Mouse (Mus musculus): ENCODE measurements around the gene Cyp4f18. TPM values are rescaled to one million over a fixed set of nuclear protein-coding genes. Genes with fewer than 3 reads are reported as not detected.
"Not testable (repeated sequence)": the region's sequence is repeated elsewhere in the genome, so short reads cannot be mapped to it uniquely, and the experiment has no call there.

The Cyp4f18 gene
- polyA plus RNA-seq, 1 experiment from 2014 or later, result 0.81 TPM

- H3K36me3 ChIP-seq (ENCODE audit: control insufficient read depth, insufficient read depth, low read length), result peaks cover 19% of the 10 kb centered on the region
- WGBS, result 91% methylated on average over 6 of the region's 6 CpGs
Observed at GRCm38 (mm10) chr8:71968100-71968499, 41.3 kb downstream of the Cyp4f18 start.

GRCm38 (mm10) chr8:71967261-71967660, 42.2 kb downstream of the Cyp4f18 start:
- no peaks in the 10 kb centered on the region for H3K4me1 ChIP-seq (replicated peaks; ENCODE audit: control insufficient read depth, insufficient read depth, low read length)
- H3K27ac ChIP-seq (ENCODE audit: low read depth, low read length), result no peak overlapping the region
- H3K9ac ChIP-seq (ENCODE audit: low read length), result no peak overlapping the region
- H3K9me3 ChIP-seq (ENCODE audit: control insufficient read depth, low read length), result peaks cover 8% of the 10 kb centered on the region; the same call in 1 of the 2 replicates
- 94% methylated on average over 5 of the region's 5 CpGs for WGBS
- no peak overlapping the region for H3K4me3 ChIP-seq (ENCODE audit: low read depth, low read length)
- H3K27me3 ChIP-seq (ENCODE audit: control insufficient read depth, insufficient read depth, low read length), result no peaks in the 10 kb centered on the region
- H3K4me2 ChIP-seq (ENCODE audit: low read depth, low read length, severe bottlenecking), result no peak overlapping the region
- ATAC-seq (replicated peaks; ENCODE audit: low FRiP score) (no peak), DNase-seq (ENCODE audit: low spot score) (no peak)
- H3K36me3 ChIP-seq (ENCODE audit: control insufficient read depth, insufficient read depth, low read length), result peaks cover 19% of the 10 kb centered on the region

More at GRCm38 (mm10) chr8:71968100-71968499, 41.3 kb downstream of the Cyp4f18 start:
- DNase-seq (ENCODE audit: low spot score) (no peak), ATAC-seq (replicated peaks; ENCODE audit: low FRiP score) (no peak)
- H3K9ac ChIP-seq (ENCODE audit: low read length), result no peak overlapping the region
- no peak overlapping the region for H3K27ac ChIP-seq (ENCODE audit: low read depth, low read length)
- H3K4me3 ChIP-seq (ENCODE audit: low read depth, low read length), result no peak overlapping the region
- peaks cover 8% of the 10 kb centered on the region; the same call in 1 of the 2 replicates for H3K9me3 ChIP-seq (ENCODE audit: control insufficient read depth, low read length)
- no peaks in the 10 kb centered on the region for H3K4me1 ChIP-seq (replicated peaks; ENCODE audit: control insufficient read depth, insufficient read depth, low read length)
- H3K4me2 ChIP-seq (ENCODE audit: low read depth, low read length, severe bottlenecking), result no peak overlapping the region
- no peaks in the 10 kb centered on the region for H3K27me3 ChIP-seq (ENCODE audit: control insufficient read depth, insufficient read depth, low read length)

- Histone ChIP-seq H3K9me3 (ENCODE audit: control insufficient read depth, low read length) (peaks cover 8% of the 10 kb centered on the region; the same call in 1 of the 2 replicates), H3K9ac (ENCODE audit: low read length) (no peak overlapping the region), H3K4me1 (replicated peaks; ENCODE audit: control insufficient read depth, insufficient read depth, low read length) (no peaks in the 10 kb centered on the region), H3K36me3 (ENCODE audit: control insufficient read depth, insufficient read depth, low read length) (peaks cover 19% of the 10 kb centered on the region), H3K27me3 (ENCODE audit: control insufficient read depth, insufficient read depth, low read length) (no peaks in the 10 kb centered on the region), H3K4me3 (ENCODE audit: low read depth, low read length) (no peak overlapping the region), H3K27ac (ENCODE audit: low read depth, low read length) (no peak overlapping the region), H3K4me2 (ENCODE audit: low read depth, low read length, severe bottlenecking) (no peak overlapping the region)
- ATAC-seq (replicated peaks; ENCODE audit: low FRiP score), result no peak
- no peak for DNase-seq (ENCODE audit: low spot score)
Observed at GRCm38 (mm10) chr8:71966411-71966810, 43.0 kb downstream of the Cyp4f18 start.

GRCm38 (mm10) chr8:71965166-71965565, 44.3 kb downstream of the Cyp4f18 start:
- no peak for DNase-seq (ENCODE audit: low spot score)
- no peak for ATAC-seq (replicated peaks; ENCODE audit: low FRiP score)
- no peaks in the 10 kb centered on the region for H3K27me3 ChIP-seq (ENCODE audit: control insufficient read depth, insufficient read depth, low read length)
- WGBS, result 95% methylated on average over 2 of the region's 2 CpGs
- no peak overlapping the region for H3K4me2 ChIP-seq (ENCODE audit: low read depth, low read length, severe bottlenecking)
- H3K9ac ChIP-seq (ENCODE audit: low read length), result no peak overlapping the region
- H3K27ac ChIP-seq (ENCODE audit: low read depth, low read length), result no peak overlapping the region
- no peaks in the 10 kb centered on the region for H3K4me1 ChIP-seq (replicated peaks; ENCODE audit: control insufficient read depth, insufficient read depth, low read length)
- no peak overlapping the region for H3K4me3 ChIP-seq (ENCODE audit: low read depth, low read length)
- peaks cover 8% of the 10 kb centered on the region; the same call in 1 of the 2 replicates for H3K9me3 ChIP-seq (ENCODE audit: control insufficient read depth, low read length)
- peaks cover 19% of the 10 kb centered on the region for H3K36me3 ChIP-seq (ENCODE audit: control insufficient read depth, insufficient read depth, low read length)

GRCm38 (mm10) chr8:71964051-71964450, 45.4 kb downstream of the Cyp4f18 start:
- H3K4me2 ChIP-seq (ENCODE audit: low read depth, low read length, severe bottlenecking), result no peak overlapping the region
- DNase-seq (ENCODE audit: low spot score) (no peak), ATAC-seq (replicated peaks; ENCODE audit: low FRiP score) (no peak)
- no peak overlapping the region for H3K27ac ChIP-seq (ENCODE audit: low read depth, low read length)
- no peak overlapping the region for H3K4me3 ChIP-seq (ENCODE audit: low read depth, low read length)
- H3K36me3 ChIP-seq (ENCODE audit: control insufficient read depth, insufficient read depth, low read length), result peaks cover 19% of the 10 kb centered on the region
- H3K4me1 ChIP-seq (replicated peaks; ENCODE audit: control insufficient read depth, insufficient read depth, low read length), result no peaks in the 10 kb centered on the region
- 96% methylated on average over 3 of the region's 3 CpGs for WGBS
- no peak overlapping the region for H3K9ac ChIP-seq (ENCODE audit: low read length)
- H3K27me3 ChIP-seq (ENCODE audit: control insufficient read depth, insufficient read depth, low read length), result no peaks in the 10 kb centered on the region
- peaks cover 8% of the 10 kb centered on the region; the same call in 1 of the 2 replicates for H3K9me3 ChIP-seq (ENCODE audit: control insufficient read depth, low read length)

- ATAC-seq (replicated peaks; ENCODE audit: low FRiP score) (no peak), DNase-seq (ENCODE audit: low spot score) (no peak)
- Histone ChIP-seq H3K4me3 (ENCODE audit: low read depth, low read length) (no peak overlapping the region), H3K4me1 (replicated peaks; ENCODE audit: control insufficient read depth, insufficient read depth, low read length) (no peaks in the 10 kb centered on the region), H3K36me3 (ENCODE audit: control insufficient read depth, insufficient read depth, low read length) (peaks cover 13% of the 10 kb centered on the region), H3K27ac (ENCODE audit: low read depth, low read length) (no peak overlapping the region), H3K9me3 (ENCODE audit: control insufficient read depth, low read length) (peaks cover 2% of the 10 kb centered on the region; the same call in 1 of the 2 replicates), H3K27me3 (ENCODE audit: control insufficient read depth, insufficient read depth, low read length) (no peaks in the 10 kb centered on the region), H3K9ac (ENCODE audit: low read length) (no peak overlapping the region), H3K4me2 (ENCODE audit: low read depth, low read length, severe bottlenecking) (no peak overlapping the region)
- 89% methylated on average over 5 of the region's 5 CpGs for WGBS
Observed at GRCm38 (mm10) chr8:71961796-71962195, 47.6 kb downstream of the Cyp4f18 start.

- H3K36me3 ChIP-seq (ENCODE audit: control insufficient read depth, insufficient read depth, low read length), result peaks cover 1% of the 10 kb centered on the region; the same call in 1 of the 2 replicates
- DNase-seq (ENCODE audit: low spot score) (no peak), ATAC-seq (replicated peaks; ENCODE audit: low FRiP score) (no peak)
- H3K9ac ChIP-seq (ENCODE audit: low read length), result no peak overlapping the region
- no peak overlapping the region for H3K27ac ChIP-seq (ENCODE audit: low read depth, low read length)
- H3K4me2 ChIP-seq (ENCODE audit: low read depth, low read length, severe bottlenecking), result no peak overlapping the region
- H3K27me3 ChIP-seq (ENCODE audit: control insufficient read depth, insufficient read depth, low read length), result no peaks in the 10 kb centered on the region
- no peak overlapping the region for H3K4me3 ChIP-seq (ENCODE audit: low read depth, low read length)
- H3K9me3 ChIP-seq (ENCODE audit: control insufficient read depth, low read length), result no peaks in the 10 kb centered on the region
- H3K4me1 ChIP-seq (replicated peaks; ENCODE audit: control insufficient read depth, insufficient read depth, low read length), result no peaks in the 10 kb centered on the region
Observed at GRCm38 (mm10) chr8:71960483-71960882, 48.9 kb downstream of the Cyp4f18 start.

GRCm38 (mm10) chr8:71954666-71955065, 54.8 kb downstream of the Cyp4f18 start:
- H3K4me1 ChIP-seq (replicated peaks; ENCODE audit: control insufficient read depth, insufficient read depth, low read length), result peaks cover 2% of the 10 kb centered on the region; the same call in 1 of the 2 replicates
- no peak for ATAC-seq (replicated peaks; ENCODE audit: low FRiP score)
- no peak overlapping the region for H3K4me3 ChIP-seq (ENCODE audit: low read depth, low read length)
- H3K9me3 ChIP-seq (ENCODE audit: control insufficient read depth, low read length), result peaks cover 4% of the 10 kb centered on the region; the same call in 1 of the 2 replicates
- H3K27me3 ChIP-seq (ENCODE audit: control insufficient read depth, insufficient read depth, low read length), result no peaks in the 10 kb centered on the region
- no peak for DNase-seq (ENCODE audit: low spot score)
- H3K4me2 ChIP-seq (ENCODE audit: low read depth, low read length, severe bottlenecking), result no peak overlapping the region
- WGBS, result 98% methylated on average over 9 of the region's 9 CpGs
- no peaks in the 10 kb centered on the region; the same call in 1 of the 2 replicates for H3K36me3 ChIP-seq (ENCODE audit: control insufficient read depth, insufficient read depth, low read length)
- H3K27ac ChIP-seq (ENCODE audit: low read depth, low read length), result no peak overlapping the region
- H3K9ac ChIP-seq (ENCODE audit: low read length), result no peak overlapping the region

GRCm38 (mm10) chr8:71952961-71953700, 56.3 kb downstream of the Cyp4f18 start:
- not testable (repeated sequence) for ATAC-seq (replicated peaks; ENCODE audit: low FRiP score); H3K36me3 ChIP-seq (ENCODE audit: control insufficient read depth, insufficient read depth, low read length); H3K4me3 ChIP-seq (ENCODE audit: low read depth, low read length); H3K9me3 ChIP-seq (ENCODE audit: control insufficient read depth, low read length); DNase-seq (ENCODE audit: low spot score); H3K4me2 ChIP-seq (ENCODE audit: low read depth, low read length, severe bottlenecking); H3K4me1 ChIP-seq (replicated peaks; ENCODE audit: control insufficient read depth, insufficient read depth, low read length); H3K9ac ChIP-seq (ENCODE audit: low read length); H3K27me3 ChIP-seq (ENCODE audit: control insufficient read depth, insufficient read depth, low read length); H3K27ac ChIP-seq (ENCODE audit: low read depth, low read length)
- 96% methylated on average over 16 of the region's 16 CpGs for WGBS

All from forebrain, embryonic 11.5 days (tissue).